Mouse (Mus musculus) activated CD4-positive, CD25-positive, alpha-beta regulatory T cell, adult 4 months (primary cell): ENCODE results near the gene Kansl1. TPM values are rescaled to one million over a fixed set of nuclear protein-coding genes. Genes with fewer than 3 reads are reported as not detected.

Experiments
- ATAC-seq: one replicate; pipeline ENCODE4 v1.8.0; 2017
- polyA plus RNA-seq, 2 experiments: library from polyadenylated mRNA; unstranded; fragments of 100-300 nt; shearing (Covaris generic); gene quantifications; one replicate each; pipeline ENCODE4 v1.2.1; 2017

Kansl1 gene
- polyA plus RNA-seq, 2 experiments from 2014 or later: 35.2 to 43.0 TPM

DNA sequence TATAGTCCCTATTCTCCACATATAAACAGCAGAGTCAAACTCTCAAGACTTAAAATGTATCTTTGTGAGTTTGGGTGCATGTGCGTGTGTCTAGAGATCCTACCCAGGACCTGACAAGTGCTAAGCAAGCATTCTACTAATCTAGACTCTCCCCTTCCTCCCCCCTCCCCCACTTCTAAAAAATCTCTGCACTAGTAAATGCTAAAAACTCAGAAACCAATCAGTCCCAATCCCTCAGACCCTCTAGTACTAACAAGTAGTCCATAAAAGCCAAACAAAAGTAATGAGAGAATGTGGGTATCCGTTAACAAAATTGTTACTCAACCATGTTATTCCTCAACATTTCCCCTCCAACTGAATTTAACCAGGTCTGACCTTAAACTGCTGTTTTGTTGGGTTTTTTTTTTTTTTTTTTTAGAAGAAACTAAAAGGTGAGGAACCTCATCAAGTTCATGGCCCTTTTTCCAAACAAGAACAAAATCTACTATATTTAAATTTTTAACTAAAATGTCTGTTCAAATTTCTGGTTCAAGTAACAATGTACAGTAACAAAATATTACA, 32.2 kb downstream of the Kansl1 start:
- no peak for ATAC-seq

DNA sequence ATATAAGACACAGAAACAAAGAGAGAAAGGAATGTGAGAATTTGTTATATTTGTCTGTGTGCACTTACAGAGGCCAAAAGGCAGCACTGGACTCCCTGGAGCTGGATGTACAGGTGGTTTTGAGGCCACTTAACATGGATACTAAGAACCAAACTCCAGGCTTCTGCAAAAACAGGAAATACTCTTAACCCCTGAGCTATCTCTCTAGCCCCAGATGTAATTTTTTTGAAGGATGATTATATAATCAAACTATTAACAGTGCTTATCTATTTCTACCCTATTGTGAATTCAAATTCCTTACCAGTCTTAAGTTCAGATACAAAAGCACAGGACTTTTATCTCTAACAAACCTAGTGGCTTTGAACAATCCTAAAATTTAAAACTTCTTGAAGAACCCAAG, 32.9 kb downstream of the Kansl1 start:
- ATAC-seq: no peak

DNA sequence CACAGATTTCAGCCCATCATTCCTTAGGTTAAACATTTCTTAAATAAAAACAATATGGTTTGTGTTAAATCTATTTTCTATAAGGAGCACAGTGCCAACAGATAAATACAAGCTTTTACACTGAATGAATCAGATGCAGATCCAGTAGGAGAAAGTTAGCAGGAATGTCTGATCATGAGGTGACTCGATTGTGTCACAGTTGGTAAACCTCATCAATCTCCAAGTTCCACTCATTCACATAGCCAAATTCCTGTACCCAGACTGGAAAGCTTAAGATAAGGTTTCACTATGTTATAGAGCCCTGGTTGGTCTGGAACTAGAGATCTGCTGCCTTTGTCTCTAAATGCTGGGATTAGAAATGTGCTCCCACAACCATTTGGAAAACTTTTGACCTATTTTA, 33.5 kb downstream of the Kansl1 start:
- ATAC-seq: no peak

DNA sequence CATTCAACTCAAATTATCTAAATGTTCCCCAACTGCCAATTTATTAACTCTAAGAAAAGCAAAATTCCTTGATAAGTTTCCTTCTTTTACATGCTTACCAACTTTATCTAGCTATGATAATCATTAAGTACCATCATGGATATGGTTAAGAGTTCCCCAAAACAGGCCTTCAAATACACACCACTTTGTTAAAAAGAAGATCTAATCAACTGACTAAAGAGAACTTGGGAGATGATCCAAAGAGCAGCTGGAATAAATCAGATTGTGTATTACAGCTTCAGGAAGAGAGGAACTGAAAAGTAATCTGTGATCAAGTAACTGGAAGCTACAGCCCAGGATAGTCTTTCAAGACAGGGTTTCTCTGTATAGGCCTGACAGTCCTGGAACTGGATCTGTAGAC, 36.4 kb downstream of the Kansl1 start:
- ATAC-seq: no peak

DNA sequence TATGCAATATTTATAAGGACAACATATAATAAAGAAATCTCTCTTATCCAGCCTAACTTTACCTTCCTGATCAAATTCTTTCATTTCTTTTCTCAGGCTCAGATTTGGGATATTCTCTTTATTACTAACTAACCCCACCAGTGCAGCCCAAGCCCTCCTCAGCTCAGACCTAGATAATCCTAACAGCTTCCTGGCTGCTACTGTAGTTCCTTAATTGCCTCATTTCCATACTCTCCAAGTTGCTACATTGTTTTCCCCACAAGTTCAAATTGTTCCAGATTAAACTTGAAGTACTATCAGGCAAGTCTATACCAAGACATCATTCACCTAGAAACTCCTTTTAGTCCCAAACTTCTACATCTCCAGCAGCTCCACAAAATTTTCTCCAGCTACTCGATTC, 36.9 kb downstream of the Kansl1 start:
- ATAC-seq: no peak

DNA sequence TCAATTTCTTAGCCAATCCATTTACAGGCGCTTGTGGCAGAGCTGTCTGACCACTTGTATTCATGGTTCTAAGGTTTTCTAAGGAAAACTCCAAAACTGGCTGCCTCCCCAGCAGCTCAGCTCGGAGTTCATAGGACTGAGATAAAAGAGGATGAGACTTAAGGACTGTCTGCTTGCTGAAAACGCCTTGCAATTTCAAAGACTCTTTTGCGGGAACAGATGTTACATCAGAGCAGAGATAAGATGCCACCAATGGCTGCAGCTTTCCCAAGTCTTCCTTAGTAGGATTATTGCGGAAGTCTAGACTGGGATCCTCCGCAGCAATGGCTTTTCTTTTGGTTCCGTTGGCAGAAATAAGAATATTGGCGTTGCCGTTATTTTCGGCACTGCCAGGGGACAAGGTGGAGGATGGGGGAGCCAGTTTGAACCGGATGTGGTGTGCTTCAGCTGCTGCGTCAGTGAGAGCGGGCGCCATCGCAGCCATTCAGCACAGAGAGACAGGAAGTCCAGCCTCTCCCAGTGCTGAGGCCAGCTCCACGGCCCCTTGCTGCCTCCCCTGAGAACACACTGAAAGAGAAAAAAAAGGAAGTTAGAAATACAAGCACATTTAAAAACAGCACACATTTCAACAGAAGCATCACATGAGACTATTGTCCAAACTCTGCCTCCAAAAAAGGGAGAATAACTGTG, 43.8 kb downstream of the Kansl1 start:
- ATAC-seq: peak; percentile 99

DNA sequence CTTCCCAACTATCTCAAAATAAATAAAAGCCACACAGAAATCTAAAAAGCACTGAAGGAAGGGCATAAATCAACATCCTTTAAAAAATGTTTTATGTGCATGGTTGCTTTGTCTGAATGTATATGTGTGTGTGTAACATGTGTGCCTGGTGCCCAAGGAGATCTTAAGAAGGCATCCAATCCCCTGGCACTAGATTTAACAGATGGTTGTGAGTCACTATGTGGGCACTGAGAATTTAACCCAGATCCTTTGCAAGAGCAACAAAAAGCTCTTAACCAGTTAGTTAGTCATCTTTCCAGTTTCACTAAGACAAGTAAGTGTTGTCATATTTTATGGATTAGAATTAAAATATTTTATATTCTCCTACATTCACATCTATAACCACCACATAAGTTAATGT, 56.4 kb downstream of the Kansl1 start:
- no peak for ATAC-seq

DNA sequence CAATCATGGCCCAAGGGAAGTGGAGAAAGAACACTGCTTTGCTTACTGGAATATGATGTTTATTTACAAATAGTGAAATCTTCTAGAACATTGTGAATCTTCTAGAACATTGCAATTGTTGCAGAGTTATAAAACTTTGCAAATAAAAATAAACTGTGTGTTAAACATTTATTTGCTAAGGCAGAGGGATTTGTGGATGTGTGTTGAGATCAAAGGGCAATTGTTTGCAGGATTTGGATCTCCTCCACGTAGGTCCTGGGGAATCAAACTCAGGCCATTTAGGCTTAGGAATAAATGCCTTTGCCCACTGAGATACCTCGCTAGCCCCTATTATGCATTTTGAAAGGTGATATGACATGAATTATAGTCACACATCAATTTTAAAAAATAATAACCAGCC, 61.3 kb downstream of the Kansl1 start:
- ATAC-seq: no peak

DNA sequence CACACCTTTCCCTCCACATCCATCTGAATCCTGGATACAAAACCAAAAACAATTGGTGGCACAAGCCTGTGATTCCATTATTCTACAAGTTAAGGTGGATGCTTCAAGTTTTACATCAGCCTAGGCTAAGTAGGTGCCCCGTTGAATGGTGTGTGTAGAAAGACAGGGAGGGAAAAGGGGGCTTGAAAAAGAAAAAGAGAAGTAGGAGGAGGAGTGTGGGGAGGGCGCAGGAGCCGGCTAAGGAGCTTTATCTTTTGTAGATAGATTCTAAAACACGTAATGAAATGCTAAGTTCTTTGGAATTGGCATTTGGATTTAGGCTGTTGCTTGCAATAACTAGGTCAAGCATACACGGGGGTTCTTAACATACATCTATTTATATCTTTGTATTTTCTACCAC, 67.7 kb downstream of the Kansl1 start:
- ATAC-seq: no peak

DNA sequence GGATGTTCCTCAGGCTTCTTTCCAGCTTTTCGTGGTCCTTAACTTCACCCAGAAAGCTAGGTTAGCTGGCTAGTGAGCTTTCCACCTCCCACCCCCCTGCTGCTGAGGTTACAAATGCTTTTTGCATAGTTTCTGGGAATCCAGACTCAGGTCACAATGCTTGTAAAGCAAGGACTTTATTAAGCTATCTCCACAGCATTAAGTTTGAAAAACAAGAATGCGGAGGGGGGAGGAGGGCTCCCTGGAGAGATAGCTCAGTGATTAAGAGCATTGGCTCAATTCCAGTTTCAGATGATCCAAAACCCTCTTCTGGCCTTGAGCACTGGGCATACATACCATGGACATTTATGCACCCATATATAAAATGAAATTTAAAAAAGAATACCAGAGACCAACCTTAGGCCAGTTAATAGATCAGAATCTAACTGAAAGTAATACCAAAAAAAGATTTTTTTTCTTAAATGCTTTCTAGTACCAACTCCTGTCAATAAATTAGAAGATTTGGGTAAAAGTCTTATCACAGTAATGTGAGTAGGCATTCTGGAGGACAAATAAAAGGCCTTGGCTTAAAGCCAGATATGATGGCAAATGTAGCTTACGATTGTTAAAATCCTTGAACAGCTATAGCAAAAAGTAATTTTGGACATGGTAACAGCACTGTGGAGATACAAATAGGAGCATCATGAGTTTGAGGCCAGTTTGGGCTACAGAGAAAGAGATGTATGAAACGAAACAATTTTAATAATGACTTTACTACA, 69.0 kb downstream of the Kansl1 start:
- no peak for ATAC-seq

DNA sequence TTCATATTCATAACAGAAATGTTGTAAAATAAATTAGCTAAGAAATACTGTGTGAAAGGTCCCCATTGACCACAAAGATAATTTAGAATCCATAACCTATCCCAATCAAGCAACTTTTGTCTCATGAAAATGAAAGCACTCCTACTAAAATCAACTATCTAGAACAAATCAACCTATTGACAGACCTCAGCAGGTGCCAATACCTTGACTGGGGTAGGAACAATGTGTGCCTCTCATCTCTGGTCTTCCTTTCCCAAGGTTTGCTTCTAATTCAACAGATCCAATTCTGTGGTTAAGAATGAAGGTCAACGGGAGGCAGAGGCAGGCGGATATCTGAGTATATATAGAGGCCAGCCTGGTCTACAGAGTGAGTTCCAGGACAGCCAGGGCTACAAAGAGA, 73.0 kb downstream of the Kansl1 start:
- no peak for ATAC-seq

DNA sequence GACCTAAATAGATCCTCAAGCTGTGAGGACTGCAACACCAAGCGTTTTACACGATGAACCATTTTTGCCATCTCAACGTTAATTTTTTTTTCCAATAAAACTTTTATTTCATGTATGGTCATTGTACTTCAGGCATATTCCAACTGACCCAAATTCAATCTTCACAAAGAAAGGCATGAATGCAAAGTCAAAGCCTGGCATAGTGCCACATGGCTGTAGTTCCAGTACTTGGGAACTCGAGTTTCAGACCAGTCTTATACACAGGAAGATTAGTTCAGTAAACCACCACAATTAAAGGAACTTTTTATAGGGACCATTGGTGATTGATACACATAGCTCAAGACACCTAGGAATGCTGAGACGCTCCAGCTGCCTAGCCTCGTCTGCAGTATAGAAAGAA, 75.5 kb downstream of the Kansl1 start:
- no peak for ATAC-seq

DNA sequence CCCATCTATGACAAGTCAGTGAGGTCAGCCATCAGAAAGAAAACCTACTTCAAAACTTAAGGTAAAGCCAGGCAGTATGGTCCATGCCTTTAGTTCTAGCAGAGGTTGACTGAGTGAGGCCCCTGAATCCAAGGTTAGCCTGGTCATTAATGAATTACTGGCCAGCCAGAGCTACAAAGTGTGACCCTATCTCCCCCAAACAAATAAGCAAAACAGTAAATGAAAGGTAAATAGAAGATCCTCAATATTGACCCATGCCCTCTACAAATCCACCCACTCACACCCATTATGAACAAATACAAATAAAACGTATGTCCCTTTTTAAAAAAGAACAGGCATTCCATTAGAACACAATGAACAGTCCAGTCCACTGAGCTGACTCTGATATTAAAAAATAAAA, 76.5 kb downstream of the Kansl1 start:
- no peak for ATAC-seq

DNA sequence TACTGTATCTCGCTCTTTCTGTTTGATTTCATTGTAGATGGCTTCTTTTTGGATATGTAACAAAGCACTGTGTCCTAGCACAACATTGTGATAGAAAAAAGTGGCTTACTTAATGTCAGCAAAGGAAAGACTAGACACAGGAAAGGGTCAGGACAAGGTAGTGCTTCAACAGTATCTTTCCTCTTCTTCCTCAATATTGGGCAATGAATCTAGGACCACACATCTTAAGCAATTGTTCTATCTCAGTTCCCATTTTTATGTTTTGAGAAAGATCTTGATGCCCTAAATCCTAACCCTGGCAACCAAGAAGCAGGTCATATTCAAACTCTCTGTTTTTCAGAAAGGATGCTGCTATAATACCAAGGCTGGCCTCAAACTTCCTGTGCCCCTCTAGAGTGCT, 81.4 kb downstream of the Kansl1 start:
- no peak for ATAC-seq

DNA sequence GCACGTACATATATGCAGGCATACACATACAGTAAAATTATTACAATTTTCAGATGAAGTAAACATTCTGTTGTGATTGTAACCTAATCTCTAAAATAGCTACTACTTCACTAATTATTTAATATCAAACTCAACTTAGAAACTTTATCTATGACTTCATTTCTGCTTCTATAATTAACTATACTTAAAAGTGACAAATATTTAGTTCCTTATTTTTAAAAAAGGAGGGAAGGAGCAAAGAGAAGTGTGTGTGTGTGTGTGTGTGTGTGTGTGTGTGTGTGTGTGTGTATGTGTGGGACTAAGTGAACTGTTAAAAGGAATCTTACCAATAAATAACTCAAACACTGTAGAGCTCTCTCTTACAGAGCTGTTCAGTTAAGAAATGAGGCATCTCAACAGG, 82.1 kb downstream of the Kansl1 start:
- no peak for ATAC-seq

DNA sequence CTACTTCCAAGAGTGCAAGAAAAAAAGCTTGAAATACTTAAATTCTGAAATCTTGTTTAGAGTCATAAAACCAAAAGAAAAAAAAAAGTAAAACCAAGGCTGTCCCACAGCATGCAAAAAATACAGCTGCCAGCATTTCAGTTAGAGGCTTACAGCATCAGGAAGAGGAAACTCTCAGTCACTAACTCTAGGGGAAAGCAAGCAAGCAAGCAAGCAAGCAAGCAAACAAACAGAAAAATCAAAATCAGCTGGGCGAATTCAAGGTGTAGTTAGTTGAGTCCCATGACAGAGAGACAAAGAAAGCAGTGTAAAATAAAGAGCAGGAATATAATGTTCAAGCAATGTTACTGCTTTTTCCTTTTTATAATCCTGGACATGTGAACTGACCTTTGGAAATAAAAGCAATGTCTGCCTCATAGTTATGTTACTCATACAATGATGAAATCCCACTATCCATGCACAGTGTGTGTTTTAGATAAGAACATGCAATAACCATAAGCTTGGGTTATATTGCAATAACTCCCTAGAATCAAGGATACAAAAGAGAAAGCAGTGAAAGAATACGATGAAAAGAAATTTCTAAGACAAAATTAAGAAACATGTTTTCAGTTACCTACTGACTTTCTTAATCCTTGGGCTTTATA, 85.4 kb downstream of the Kansl1 start:
- no peak for ATAC-seq

DNA sequence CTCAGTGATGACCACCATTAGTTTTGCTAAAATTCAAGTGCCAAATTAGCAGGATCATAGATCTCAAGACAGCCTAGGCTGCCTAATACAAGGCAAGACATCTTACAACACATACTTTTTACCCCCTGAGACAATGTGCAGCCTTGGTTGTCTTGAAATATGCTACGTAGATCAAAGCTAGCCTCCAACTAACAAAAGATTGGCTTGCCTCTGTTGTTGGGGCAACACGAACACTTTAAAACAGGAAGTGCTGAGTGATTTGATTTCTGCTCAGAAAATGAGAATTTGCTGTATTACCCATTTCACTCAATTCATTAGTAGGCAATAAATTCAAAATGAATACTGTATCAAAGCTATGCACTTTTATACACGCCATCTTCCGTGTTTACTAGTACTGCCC, 86.8 kb downstream of the Kansl1 start:
- peak; percentile 52 for ATAC-seq

DNA sequence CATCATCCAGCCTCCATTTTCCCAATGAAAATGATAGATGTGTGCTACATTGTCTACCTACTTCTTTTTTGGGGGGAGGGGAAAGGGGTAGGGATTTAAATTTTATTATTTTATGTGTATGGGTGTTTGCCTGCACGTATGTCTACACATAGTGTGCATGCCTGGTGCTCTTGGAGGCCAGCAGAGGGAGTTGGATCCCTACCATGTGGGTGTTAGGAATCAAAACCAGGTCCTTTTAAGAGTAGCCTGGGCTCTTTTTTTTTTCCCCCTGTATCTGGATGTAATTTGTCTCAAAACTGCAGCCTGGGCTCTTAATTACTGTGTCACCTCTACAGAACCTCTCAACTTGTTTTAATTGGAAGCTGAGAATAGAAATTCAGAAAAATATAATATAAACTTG, 89.0 kb downstream of the Kansl1 start:
- no peak for ATAC-seq

DNA sequence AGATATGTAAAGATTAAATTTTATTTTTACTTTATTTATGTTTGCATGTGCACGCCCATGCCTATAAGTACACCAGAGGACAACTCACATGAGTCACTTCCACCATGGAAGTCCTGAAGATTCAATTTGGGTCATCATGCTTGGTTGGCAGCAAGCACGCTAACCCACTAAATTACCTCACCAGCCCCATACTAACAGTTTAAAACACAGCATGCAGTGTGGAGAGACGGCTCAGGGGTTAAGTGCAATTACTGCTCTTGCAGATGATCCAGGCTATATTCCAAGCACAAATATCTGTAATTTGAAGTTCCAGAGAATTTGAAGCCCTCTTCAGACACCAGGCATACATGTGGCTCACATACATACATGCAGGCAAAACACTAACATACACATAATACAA, 92.4 kb downstream of the Kansl1 start:
- no peak for ATAC-seq

DNA sequence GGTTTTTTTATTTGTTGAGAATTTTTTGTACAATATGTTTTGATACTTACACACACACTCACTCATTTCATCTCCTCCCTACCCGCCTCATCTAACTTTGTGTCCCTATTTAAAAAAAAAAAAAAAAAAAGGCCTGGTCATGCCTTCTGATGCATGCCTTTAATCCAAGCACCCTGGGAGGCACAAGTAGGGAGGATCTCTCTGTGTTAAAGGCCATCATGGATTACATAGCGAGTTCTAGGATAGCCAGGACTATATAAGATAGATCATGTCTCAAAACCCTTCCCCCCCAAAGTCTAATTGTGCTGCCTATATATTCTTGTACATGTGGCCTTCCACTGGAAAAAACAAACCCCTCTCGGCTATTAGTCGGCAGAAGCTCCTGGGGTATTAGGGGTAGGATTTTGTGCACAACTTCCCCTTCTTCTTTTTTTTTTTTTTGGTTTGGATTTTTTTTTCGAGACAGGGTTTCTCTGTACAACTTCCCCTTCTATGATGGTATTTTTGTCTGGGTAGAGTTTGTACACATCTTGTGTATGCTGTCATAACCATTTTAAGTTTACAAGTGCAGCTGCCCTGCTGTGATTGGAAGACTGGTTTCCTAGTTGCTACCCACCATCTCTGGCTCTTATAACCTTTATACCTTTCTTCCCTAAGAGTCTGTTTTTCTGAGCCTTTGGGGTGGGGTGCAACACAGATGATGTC, 101.0 kb downstream of the Kansl1 start:
- ATAC-seq: no peak

DNA sequence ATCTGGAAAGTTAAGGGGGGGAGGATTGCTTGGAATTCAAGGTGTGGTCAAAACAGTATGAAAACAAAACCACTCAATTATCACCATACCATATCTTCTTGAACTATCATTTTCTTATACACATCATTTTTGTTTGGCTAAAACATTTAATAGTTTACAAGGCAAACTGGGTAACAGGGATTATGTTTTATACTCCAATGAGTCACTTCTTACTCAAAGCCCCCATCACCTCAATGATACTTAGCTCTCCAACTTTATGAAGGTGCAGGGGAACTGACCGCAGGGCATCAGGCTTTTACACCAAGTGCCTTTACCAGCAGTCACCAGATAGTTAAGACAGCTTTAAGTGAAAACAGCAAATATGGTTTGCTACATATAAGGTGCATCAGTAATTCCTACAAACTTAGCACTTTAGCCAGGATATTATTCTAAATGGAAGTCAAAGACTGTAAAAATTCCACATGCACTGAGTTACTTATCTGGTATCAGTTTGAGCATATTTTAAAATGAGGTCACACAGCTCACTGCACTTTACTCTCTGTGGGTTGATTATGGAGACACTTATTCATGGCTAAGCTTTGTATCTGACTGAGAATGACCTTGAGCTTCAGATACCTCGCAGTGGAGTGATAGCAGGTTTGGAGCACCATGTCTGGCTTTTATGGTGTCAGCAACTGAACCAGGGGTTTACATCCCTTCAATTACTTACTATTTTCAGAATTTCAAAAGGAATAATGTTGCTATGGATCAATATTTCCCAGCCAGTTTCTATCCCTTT, 104.6 kb downstream of the Kansl1 start:
- ATAC-seq: no peak

DNA sequence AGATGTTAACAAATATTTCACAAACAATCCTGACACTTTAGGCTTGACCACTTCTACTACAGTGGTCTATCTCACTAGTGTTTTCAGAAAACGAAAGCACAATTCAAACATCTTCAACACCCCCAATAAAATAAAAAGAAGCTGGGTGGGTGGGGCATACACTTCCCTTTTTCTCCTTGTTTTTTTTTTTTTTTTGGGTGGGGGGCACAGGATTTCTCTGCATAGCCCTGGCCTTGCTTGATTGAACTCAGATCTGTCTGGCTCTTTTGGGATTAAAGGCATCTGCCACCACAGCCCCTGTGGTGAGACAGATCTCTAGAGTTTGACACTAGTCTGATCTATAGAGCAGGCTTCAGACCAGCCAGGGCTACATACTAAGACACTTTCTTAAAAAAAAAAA, 106.0 kb downstream of the Kansl1 start:
- ATAC-seq: no peak
